ENCODE assay signal across 13 mouse cellular contexts in genomic region chr4:48546568-48547496, GRCm38 (mm10). TPM values are rescaled to one million over a fixed set of nuclear protein-coding genes. Genes with fewer than 3 reads are reported as not detected.
A peak's percentile ranks its signal among the peaks of the same experiment; 100 is the strongest.
DNase-seq lines count a peak whose midpoint lies in the region; ATAC-seq and TF ChIP-seq lines count a peak whose summit lies in the region.
"Had no signal": no experiment of that assay in that cellular context is flagged by ENCODE, and none has a peak within 500 bp of the region (broad histone marks: within the 10 kb centered on the region; RNA-seq: fewer than 3 reads in every experiment).

No protein-coding gene starts in this region.

- no peaks in the 10 kb centered on the region for H3K36me3 ChIP-seq in forebrain, embryonic 14.5 days (ENCODE audit: control insufficient read depth, insufficient read depth, low read length)
- H3K36me3 ChIP-seq in midbrain, embryonic 10.5 days: peaks cover 23% of the 10 kb centered on the region
- no peaks in the 10 kb centered on the region for H3K36me3 ChIP-seq in stomach, postnatal 0 days (ENCODE audit: control insufficient read depth, insufficient read depth, low read length)
- H3K36me3 ChIP-seq: heart, embryonic 13.5 days had no signal

- no peak for TF ChIP-seq CTCF in layer of hippocampus, adult 2 months (conservative IDR thresholded peaks at IDR 0.05)
- no peak for TF ChIP-seq CTCF in stomach, postnatal 0 days (IDR thresholded peaks at IDR 0.05; ENCODE audit: low read depth)

- H3K4me3 ChIP-seq in layer of hippocampus, adult 2 months: no peak overlapping the region
- no peak overlapping the region for H3K4me3 ChIP-seq in forebrain, embryonic 14.5 days (ENCODE audit: low read depth, low read length)
- H3K4me3 ChIP-seq in midbrain, embryonic 10.5 days: peak overlapping the region; percentile 32
- no peak overlapping the region for H3K4me3 ChIP-seq in stomach, postnatal 0 days (ENCODE audit: low read depth, low read length)
- H3K4me3 ChIP-seq: heart, embryonic 13.5 days had no signal

- peak overlapping the region; percentile 35 for H3K9ac ChIP-seq in forebrain, embryonic 14.5 days (ENCODE audit: low read length)
- no peak overlapping the region for H3K9ac ChIP-seq in stomach, postnatal 0 days (ENCODE audit: low read length)
- H3K9ac ChIP-seq: heart, embryonic 13.5 days had no signal

- no peaks in the 10 kb centered on the region for H3K9me3 ChIP-seq in forebrain, embryonic 14.5 days (replicated peaks; ENCODE audit: control insufficient read depth, low read length)
- H3K9me3 ChIP-seq in midbrain, embryonic 10.5 days (replicated peaks): no peaks in the 10 kb centered on the region
- H3K9me3 ChIP-seq in stomach, postnatal 0 days (ENCODE audit: control insufficient read depth, low read length): no peaks in the 10 kb centered on the region
- H3K9me3 ChIP-seq: heart, embryonic 13.5 days had no signal

- peak; percentile 69 for ATAC-seq in forebrain, embryonic 14.5 days
- 0 out of 2 replicates have a peak, but pooled peaks have one; percentile 33 for ATAC-seq in stomach, postnatal 0 days (ENCODE audit: low FRiP score, low TSS enrichment)
- no peak for ATAC-seq in monocyte, adult 5-6 weeks (replicated peaks; ENCODE audit: insufficient number of reproducible peaks, low FRiP score, low TSS enrichment, poor library complexity, severe bottlenecking)
- ATAC-seq: intestine, postnatal 0 days had no signal

- H3K27ac ChIP-seq in layer of hippocampus, adult 2 months: 0 out of 2 replicates have a peak overlapping the region, but pooled peaks have one; percentile 25
- peak overlapping the region; percentile 67 for H3K27ac ChIP-seq in forebrain, embryonic 14.5 days (ENCODE audit: low read depth, low read length)
- H3K27ac ChIP-seq in midbrain, embryonic 10.5 days (replicated peaks): peak overlapping the region; percentile 84
- H3K27ac ChIP-seq in stomach, postnatal 0 days (replicated peaks): no peak overlapping the region

- TF ChIP-seq EP300 in stomach, postnatal 0 days (optimal IDR thresholded peaks at IDR 0.05): no peak

- peak overlapping the region; percentile 2 for H3K4me2 ChIP-seq in forebrain, embryonic 14.5 days (ENCODE audit: low read length)
- no peak overlapping the region for H3K4me2 ChIP-seq in stomach, postnatal 0 days (replicated peaks; ENCODE audit: low read depth)

- H3K27me3 ChIP-seq in forebrain, embryonic 14.5 days (replicated peaks; ENCODE audit: control insufficient read depth, insufficient read depth, low read length): no peaks in the 10 kb centered on the region
- no peaks in the 10 kb centered on the region for H3K27me3 ChIP-seq in midbrain, embryonic 10.5 days (ENCODE audit: low read depth, poor library complexity, severe bottlenecking)
- no peaks in the 10 kb centered on the region for H3K27me3 ChIP-seq in stomach, postnatal 0 days (ENCODE audit: control insufficient read depth, insufficient read depth, low read length)
- H3K27me3 ChIP-seq: heart, embryonic 13.5 days had no signal

- WGBS in forebrain, embryonic 14.5 days: 11% methylated on average over 9 of the region's 9 CpGs
- 18% methylated on average over 9 of the region's 9 CpGs for WGBS in midbrain, embryonic 10.5 days
- WGBS in stomach, postnatal 0 days: 78% methylated on average over 9 of the region's 9 CpGs

- no peak for DNase-seq in layer of hippocampus, adult 2 months (ENCODE audit: low spot score in 2 of 2)
- no peak for DNase-seq in layer of hippocampus, postnatal 36 days
- DNase-seq in forebrain, embryonic 14.5 days (ENCODE audit: low spot score): peak; percentile 52
- peak; percentile 61 for DNase-seq in midbrain, embryonic 10.5 days (ENCODE audit: low spot score)
- no peak for DNase-seq in stomach, postnatal 0 days (ENCODE audit: low spot score)
- DNase-seq in layer of hippocampus, adult 8-10 months (ENCODE audit: low spot score in 2 of 2): no peak
- DNase-seq in frontal cortex, postnatal 14 days (ENCODE audit: low spot score in 2 of 2): no peak
- DNase-seq: cerebellum, adult 9-10 months; right cerebral cortex, postnatal 25 days had no signal

- H3K4me1 ChIP-seq in forebrain, embryonic 14.5 days (ENCODE audit: control insufficient read depth, insufficient read depth, low read length): peaks cover 64% of the 10 kb centered on the region
- peaks cover 75% of the 10 kb centered on the region for H3K4me1 ChIP-seq in midbrain, embryonic 10.5 days
- H3K4me1 ChIP-seq in stomach, postnatal 0 days (replicated peaks; ENCODE audit: control insufficient read depth, insufficient read depth): no peaks in the 10 kb centered on the region; the same call in 1 of the 2 replicates

RNA-seq across cellular contexts. Expression of gene Msantd3, which starts 7.1 kb away (rescaled TPM):
- total RNA-seq in layer of hippocampus, adult 2 months (2021): 10 to 100 TPM; 20.0 to 22.9 TPM
- 10 to 100 TPM; 20.3 to 21.8 TPM for total RNA-seq in layer of hippocampus, postnatal 36 days (2021)
- polyA plus RNA-seq in forebrain, embryonic 14.5 days (2014; fragmentation: Nextera tagmentation; extraction: Ambion mirVana): 46.6 and 47.7 TPM in 2 replicates
- polyA plus RNA-seq in midbrain, embryonic 10.5 days (2016; fragmentation: Nextera tagmentation; extraction: Ambion mirVana): 69.1 and 71.2 TPM in 2 replicates
- 11.0 and 11.4 TPM in 2 replicates for polyA plus RNA-seq in stomach, postnatal 0 days (2015; fragmentation: Nextera tagmentation; extraction: Ambion mirVana)
- total RNA-seq in layer of hippocampus, adult 8-10 months (2022): 10 to 100 TPM; 17.4 to 20.3 (median 19.1) TPM
- 2.0 to 6.0 TPM (median 2.3 TPM) in 3 replicates for total RNA-seq in monocyte, adult 5-6 weeks (2017)

RNA-seq across cellular contexts. Expression of gene Tmeff1, which starts 38.1 kb away (rescaled TPM):
- total RNA-seq in layer of hippocampus, adult 2 months (2021): 100 to 1,000 TPM; 122 to 130 TPM
- 100 to 1,000 TPM; 125 to 137 TPM for total RNA-seq in layer of hippocampus, postnatal 36 days (2021)
- polyA plus RNA-seq in forebrain, embryonic 14.5 days (2014; fragmentation: Nextera tagmentation; extraction: Ambion mirVana): 126 and 168 TPM in 2 replicates
- polyA plus RNA-seq in midbrain, embryonic 10.5 days (2016; fragmentation: Nextera tagmentation; extraction: Ambion mirVana): 90.3 and 136 TPM in 2 replicates
- 16.7 and 16.8 TPM in 2 replicates for polyA plus RNA-seq in stomach, postnatal 0 days (2015; fragmentation: Nextera tagmentation; extraction: Ambion mirVana)
- 100 to 1,000 TPM; 110 to 118 (median 116) TPM for total RNA-seq in layer of hippocampus, adult 8-10 months (2022)
- 0.48 TPM in 1 of 3 replicates, not detected in the others for total RNA-seq in monocyte, adult 5-6 weeks (2017)
- total RNA-seq: megakaryocyte-erythroid progenitor cell, adult 5-6 weeks had no signal

Comparison
In these comparisons a context has a peak if more than half of its experiments do, and no peak if none do; other contexts are left out.
1. DNase-seq: peak in forebrain, embryonic 14.5 days (single experiment) and midbrain, embryonic 10.5 days (single experiment); none in layer of hippocampus, adult 2 months (0 of 2), layer of hippocampus, postnatal 36 days (0 of 2), stomach, postnatal 0 days (single experiment), layer of hippocampus, adult 8-10 months (0 of 2) and frontal cortex, postnatal 14 days (0 of 2).
2. RNA of gene Tmeff1, which starts 38.1 kb away (total RNA-seq): 125 to 137 TPM in layer of hippocampus, postnatal 36 days, 122 to 130 TPM in layer of hippocampus, adult 2 months and 110 to 118 TPM in layer of hippocampus, adult 8-10 months; 0.48 TPM in monocyte, adult 5-6 weeks; every median in the first group is over 10 times any median in the second.